Mouse (Mus musculus) G1E (cell line): ENCODE measurements around the gene Ndufc1.

Experiments used
- CTCF ChIP-seq: IDR thresholded peaks from 2 replicates; pipeline ENCODE4 v1.5.1; 2012; ENCODE audit warnings: low read depth, low read length, inconsistent platforms, mixed read lengths
- GATA1 ChIP-seq: IDR thresholded peaks from 2 replicates; pipeline ENCODE4 v1.6.1; 2012; ENCODE audit warnings: borderline replicate concordance, low read length, inconsistent platforms, mixed read lengths

DNA sequence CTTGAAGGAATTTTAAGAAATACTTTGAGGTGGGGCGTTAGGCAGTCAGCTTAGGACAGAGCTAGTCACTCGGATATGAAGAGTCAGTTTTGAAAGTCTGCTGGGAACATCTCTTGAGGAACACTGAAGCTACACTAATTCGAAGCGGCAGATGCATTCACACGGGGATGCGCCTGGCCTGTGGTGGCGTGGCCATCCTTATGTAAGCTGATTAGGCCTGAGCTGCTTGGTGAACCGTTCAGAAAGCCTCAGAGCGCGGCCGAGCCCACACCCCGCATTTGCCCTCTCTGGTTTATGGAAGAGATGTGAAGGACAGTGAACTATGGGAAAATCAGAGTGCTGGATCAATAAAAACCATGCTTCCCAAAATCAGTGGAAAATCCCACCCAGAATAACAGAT lies 25.4 kb downstream of the Ndufc1 start:
- TF ChIP-seq CTCF (no peak), GATA1 (no peak)
